ENCODE assay signal across 18 mouse cellular contexts in the genomic region with DNA sequence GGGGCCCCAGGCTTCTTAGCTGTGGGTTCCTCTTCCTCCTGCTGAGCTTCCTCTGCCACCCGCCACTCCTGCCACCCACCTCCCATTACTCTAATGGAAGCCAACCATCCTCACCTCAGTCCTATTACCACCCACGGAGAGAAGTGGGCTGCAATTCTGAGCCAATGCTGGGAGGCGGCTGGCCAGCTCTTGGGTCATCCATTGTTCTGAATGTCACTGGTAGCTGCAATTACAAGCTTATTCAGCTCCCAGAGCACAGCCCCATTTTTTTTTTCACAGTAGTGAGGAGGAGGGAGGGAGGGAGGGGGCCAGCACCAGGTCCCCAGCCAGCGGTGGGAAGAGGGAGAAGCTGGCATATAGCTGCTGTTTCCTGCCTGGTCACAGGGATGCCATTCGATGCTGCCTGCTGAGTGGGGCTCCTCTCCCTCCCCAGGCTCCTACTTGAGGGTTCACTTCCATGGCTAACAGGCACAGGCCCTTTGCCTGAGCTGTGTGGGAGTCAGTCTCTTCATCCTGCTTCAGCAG. TPM values are rescaled to one million over a fixed set of nuclear protein-coding genes. Genes with fewer than 3 reads are reported as not detected.
DNase-seq lines count a peak whose midpoint lies in the region; ATAC-seq lines count a peak whose summit lies in the region.
"Had no signal": no experiment of that assay in that cellular context is flagged by ENCODE, and none has a peak within 500 bp of the region (broad histone marks: within the 10 kb centered on the region; RNA-seq: fewer than 3 reads in every experiment).

No protein-coding gene starts in this region.

- 12% methylated on average over 5 of the region's 5 CpGs for WGBS in hindbrain, embryonic 13.5 days
- 16% methylated on average over 5 of the region's 5 CpGs for WGBS in hindbrain, embryonic 10.5 days
- WGBS in forebrain, embryonic 14.5 days = 8% methylated on average over 5 of the region's 5 CpGs
- WGBS in neural tube, embryonic 15.5 days = 10% methylated on average over 5 of the region's 5 CpGs

- H3K27ac ChIP-seq in hindbrain, embryonic 13.5 days = no peak overlapping the region
- H3K27ac ChIP-seq in hindbrain, embryonic 10.5 days = no peak overlapping the region
- 0 out of 2 replicates have a peak overlapping the region, but pooled peaks have one; percentile 6 for H3K27ac ChIP-seq in forebrain, embryonic 14.5 days (ENCODE audit: low read depth, low read length)
- H3K27ac ChIP-seq in neural tube, embryonic 15.5 days (replicated peaks) = 0 out of 2 replicates have a peak overlapping the region, but pooled peaks have one; percentile 13
- H3K27ac ChIP-seq: embryonic facial prominence, embryonic 15.5 days; left cerebral cortex, adult 2 months had no signal

- peaks cover 27% of the 10 kb centered on the region for H3K36me3 ChIP-seq in hindbrain, embryonic 13.5 days
- no peaks in the 10 kb centered on the region for H3K36me3 ChIP-seq in hindbrain, embryonic 10.5 days
- no peaks in the 10 kb centered on the region for H3K36me3 ChIP-seq in forebrain, embryonic 14.5 days (ENCODE audit: control insufficient read depth, insufficient read depth, low read length)
- H3K36me3 ChIP-seq in neural tube, embryonic 15.5 days = peaks cover 26% of the 10 kb centered on the region
- H3K36me3 ChIP-seq: embryonic facial prominence, embryonic 15.5 days had no signal

- ATAC-seq in hindbrain, embryonic 13.5 days (ENCODE audit: low FRiP score) = 0 out of 2 replicates have a peak, but pooled peaks have one; percentile 22
- no peak for ATAC-seq in forebrain, embryonic 14.5 days
- ATAC-seq in neural tube, embryonic 15.5 days (ENCODE audit: low FRiP score) = no peak
- no peak for ATAC-seq in megakaryocyte progenitor cell, adult 5-6 weeks (replicated peaks; ENCODE audit: poor library complexity)

- H3K27me3 ChIP-seq in hindbrain, embryonic 13.5 days = no peaks in the 10 kb centered on the region
- H3K27me3 ChIP-seq in hindbrain, embryonic 10.5 days (ENCODE audit: insufficient read depth, poor library complexity, severe bottlenecking) = no peaks in the 10 kb centered on the region; the same call in 1 of the 2 replicates
- no peaks in the 10 kb centered on the region for H3K27me3 ChIP-seq in forebrain, embryonic 14.5 days (replicated peaks; ENCODE audit: control insufficient read depth, insufficient read depth, low read length)
- no peaks in the 10 kb centered on the region for H3K27me3 ChIP-seq in neural tube, embryonic 15.5 days (replicated peaks)
- H3K27me3 ChIP-seq: embryonic facial prominence, embryonic 15.5 days had no signal

- H3K4me1 ChIP-seq in hindbrain, embryonic 13.5 days (replicated peaks) = peaks cover 10% of the 10 kb centered on the region
- H3K4me1 ChIP-seq in hindbrain, embryonic 10.5 days (replicated peaks) = peaks cover 11% of the 10 kb centered on the region
- no peaks in the 10 kb centered on the region for H3K4me1 ChIP-seq in forebrain, embryonic 14.5 days (ENCODE audit: control insufficient read depth, insufficient read depth, low read length)
- H3K4me1 ChIP-seq in neural tube, embryonic 15.5 days = peaks cover 8% of the 10 kb centered on the region; the same call in 1 of the 2 replicates
- H3K4me1 ChIP-seq: embryonic facial prominence, embryonic 15.5 days had no signal

- peaks cover 1% of the 10 kb centered on the region; the same call in 1 of the 2 replicates for H3K9me3 ChIP-seq in hindbrain, embryonic 13.5 days
- no peaks in the 10 kb centered on the region for H3K9me3 ChIP-seq in hindbrain, embryonic 10.5 days
- H3K9me3 ChIP-seq in forebrain, embryonic 14.5 days (replicated peaks; ENCODE audit: control insufficient read depth, low read length) = no peaks in the 10 kb centered on the region
- no peaks in the 10 kb centered on the region; the same call in 1 of the 2 replicates for H3K9me3 ChIP-seq in neural tube, embryonic 15.5 days (replicated peaks)
- H3K9me3 ChIP-seq: embryonic facial prominence, embryonic 15.5 days had no signal

- H3K4me2 ChIP-seq in hindbrain, embryonic 13.5 days = no peak overlapping the region
- H3K4me2 ChIP-seq in forebrain, embryonic 14.5 days (ENCODE audit: low read length) = no peak overlapping the region
- H3K4me2 ChIP-seq in neural tube, embryonic 15.5 days = no peak overlapping the region
- H3K4me2 ChIP-seq: embryonic facial prominence, embryonic 15.5 days; liver, embryonic 11.5 days had no signal

- H3K9ac ChIP-seq in hindbrain, embryonic 13.5 days = no peak overlapping the region
- no peak overlapping the region for H3K9ac ChIP-seq in forebrain, embryonic 14.5 days (ENCODE audit: low read length)
- H3K9ac ChIP-seq in neural tube, embryonic 15.5 days (replicated peaks) = no peak overlapping the region
- H3K9ac ChIP-seq: embryonic facial prominence, embryonic 15.5 days had no signal

- no peak overlapping the region for H3K4me3 ChIP-seq in hindbrain, embryonic 13.5 days
- no peak overlapping the region for H3K4me3 ChIP-seq in hindbrain, embryonic 10.5 days
- H3K4me3 ChIP-seq in forebrain, embryonic 14.5 days (ENCODE audit: low read depth, low read length) = no peak overlapping the region
- H3K4me3 ChIP-seq in neural tube, embryonic 15.5 days (replicated peaks) = no peak overlapping the region
- H3K4me3 ChIP-seq: embryonic facial prominence, embryonic 15.5 days; left cerebral cortex, adult 2 months had no signal

- no peak for DNase-seq in hindbrain, embryonic 10.5 days (ENCODE audit: low spot score)
- DNase-seq in Muller cell, postnatal 12 days (ENCODE audit: inconsistent ontology term) = peak; percentile 54
- peak; percentile 7 for DNase-seq in forebrain, embryonic 14.5 days (ENCODE audit: low spot score)
- no peak for DNase-seq in testis, postnatal 14 days (ENCODE audit: low spot score)
- DNase-seq: adrenal gland, postnatal 36 days; cerebellum, adult 2 months; cerebellum, postnatal 36 days; kidney, adult 2 months; kidney, postnatal 10 days; lung, adult 2 months; thymus, postnatal 25 days had no signal

RNA-seq across cellular contexts. Expression of a gene that starts 32.7 kb away (rescaled TPM):
- 11.8 and 12.0 TPM in 2 replicates for polyA plus RNA-seq in hindbrain, embryonic 13.5 days (2015; fragmentation: Nextera tagmentation; extraction: Ambion mirVana)
- 0.26 and 1.5 TPM in 2 replicates for polyA plus RNA-seq in hindbrain, embryonic 10.5 days (2016; fragmentation: Nextera tagmentation; extraction: Ambion mirVana)
- polyA plus RNA-seq in forebrain, embryonic 14.5 days (2014; fragmentation: Nextera tagmentation; extraction: Ambion mirVana) = 2.9 and 4.8 TPM in 2 replicates
- polyA plus RNA-seq in neural tube, embryonic 15.5 days (2015; fragmentation: Nextera tagmentation; extraction: Ambion mirVana) = 14.6 and 18.7 TPM in 2 replicates
- total RNA-seq in megakaryocyte progenitor cell, adult 5-6 weeks (2015) = not detected in 2 replicates
- not detected in 2 replicates for total RNA-seq in megakaryocyte progenitor cell, adult 5-6 weeks (2017)
- polyA plus RNA-seq: heart, embryonic 16.5 days had no signal

Comparison
In these comparisons a context has a peak if more than half of its experiments do, and no peak if none do; other contexts are left out.
1. H3K27ac ChIP-seq: peak in forebrain, embryonic 14.5 days (single experiment) and neural tube, embryonic 15.5 days (single experiment); none in hindbrain, embryonic 13.5 days (single experiment) and hindbrain, embryonic 10.5 days (single experiment).
2. DNase-seq: peak in Muller cell, postnatal 12 days (single experiment) and forebrain, embryonic 14.5 days (single experiment); none in hindbrain, embryonic 10.5 days (single experiment) and testis, postnatal 14 days (single experiment).